Mouse (Mus musculus): ENCODE results near the gene Six5. TPM values are rescaled to one million over a fixed set of nuclear protein-coding genes. Genes with fewer than 3 reads are reported as not detected.
A peak's percentile ranks its signal among the peaks of the same experiment; 100 is the strongest.

The Six5 gene
- polyA plus RNA-seq, 1 experiment from 2014 or later, result 2.2 TPM

GRCm38 (mm10) chr7:19077761-19078160 lies 16.6 kb upstream of the Six5 start:
- Histone ChIP-seq H3K9me3 (no peaks in the 10 kb centered on the region), H3K27me3 (replicated peaks) (no peaks in the 10 kb centered on the region), H3K4me3 (peak overlapping the region; percentile 93), H3K36me3 (replicated peaks) (peaks cover 37% of the 10 kb centered on the region), H3K9ac (0 out of 2 replicates have a peak overlapping the region, but pooled peaks have one; percentile 97), H3K4me2 (peak overlapping the region; percentile 65), H3K27ac (no peak overlapping the region), H3K4me1 (peaks cover 23% of the 10 kb centered on the region)
- WGBS, result 69% methylated on average over 14 of the region's 14 CpGs
- ATAC-seq (replicated peaks), result no peak

GRCm38 (mm10) chr7:19078732-19079131 lies 15.7 kb upstream of the Six5 start:
- Histone ChIP-seq H3K4me3 (no peak overlapping the region), H3K27me3 (replicated peaks) (no peaks in the 10 kb centered on the region), H3K9me3 (no peaks in the 10 kb centered on the region), H3K36me3 (replicated peaks) (peaks cover 41% of the 10 kb centered on the region), H3K27ac (no peak overlapping the region), H3K4me1 (peaks cover 32% of the 10 kb centered on the region), H3K9ac (no peak overlapping the region), H3K4me2 (no peak overlapping the region)
- 89% methylated on average over 3 of the region's 3 CpGs for WGBS
- no peak for ATAC-seq (replicated peaks)

- Histone ChIP-seq H3K9ac (no peak overlapping the region), H3K4me2 (no peak overlapping the region), H3K9me3 (no peaks in the 10 kb centered on the region), H3K27me3 (replicated peaks) (peaks cover 3% of the 10 kb centered on the region; the same call in 1 of the 2 replicates), H3K4me3 (no peak overlapping the region), H3K4me1 (peaks cover 32% of the 10 kb centered on the region), H3K27ac (no peak overlapping the region), H3K36me3 (replicated peaks) (peaks cover 41% of the 10 kb centered on the region)
- 91% methylated on average over 19 of the region's 19 CpGs for WGBS
- no peak for ATAC-seq (replicated peaks)
These were observed 13.9 kb upstream of the Six5 start for GRCm38 (mm10) chr7:19080451-19080950.

- Histone ChIP-seq H3K4me3 (no peak overlapping the region), H3K9ac (no peak overlapping the region), H3K9me3 (no peaks in the 10 kb centered on the region), H3K4me2 (no peak overlapping the region), H3K27me3 (replicated peaks) (peaks cover 3% of the 10 kb centered on the region; the same call in 1 of the 2 replicates), H3K36me3 (replicated peaks) (peaks cover 41% of the 10 kb centered on the region), H3K4me1 (peaks cover 30% of the 10 kb centered on the region), H3K27ac (no peak overlapping the region)
- no peak for ATAC-seq (replicated peaks)
- whole genome bisulfite sequencing, result 87% methylated on average over 4 of the region's 4 CpGs
These were observed 12.2 kb upstream of the Six5 start for GRCm38 (mm10) chr7:19082171-19082570.

- Histone ChIP-seq H3K27ac (no peak overlapping the region), H3K9me3 (no peaks in the 10 kb centered on the region), H3K4me1 (peaks cover 21% of the 10 kb centered on the region; the same call in 1 of the 2 replicates), H3K9ac (no peak overlapping the region), H3K4me3 (no peak overlapping the region), H3K4me2 (no peak overlapping the region), H3K27me3 (replicated peaks) (peaks cover 3% of the 10 kb centered on the region; the same call in 1 of the 2 replicates), H3K36me3 (replicated peaks) (peaks cover 43% of the 10 kb centered on the region)
- no peak for ATAC-seq (replicated peaks)
- 70% methylated on average over 6 of the region's 6 CpGs for WGBS
These were observed 11.3 kb upstream of the Six5 start for GRCm38 (mm10) chr7:19083096-19083495.

GRCm38 (mm10) chr7:19083701-19084100 lies 10.7 kb upstream of the Six5 start, which contains the start of gene Dmpk:
Gene Dmpk, plus strand, starts transcription at chr7:19083849.
- 50% methylated on average over 10 of the region's 10 CpGs for WGBS
- 0 out of 2 replicates have a peak, but pooled peaks have one; percentile 13 for ATAC-seq (replicated peaks)
- Histone ChIP-seq H3K27me3 (replicated peaks) (peaks cover 3% of the 10 kb centered on the region; the same call in 1 of the 2 replicates), H3K36me3 (replicated peaks) (peaks cover 39% of the 10 kb centered on the region), H3K4me1 (peaks cover 19% of the 10 kb centered on the region; the same call in 1 of the 2 replicates), H3K4me3 (no peak within 1 kb of the TSS), H3K9ac (no peak within 1 kb of the TSS), H3K27ac (no peak within 1 kb of the TSS), H3K9me3 (no peaks in the 10 kb centered on the region), H3K4me2 (no peak within 1 kb of the TSS)

GRCm38 (mm10) chr7:19084277-19084771 lies 10.1 kb upstream of the Six5 start:
- Histone ChIP-seq H3K27ac (no peak overlapping the region), H3K4me1 (peaks cover 19% of the 10 kb centered on the region; the same call in 1 of the 2 replicates), H3K4me3 (no peak overlapping the region), H3K27me3 (replicated peaks) (peaks cover 3% of the 10 kb centered on the region; the same call in 1 of the 2 replicates), H3K9ac (no peak overlapping the region), H3K4me2 (no peak overlapping the region), H3K9me3 (no peaks in the 10 kb centered on the region), H3K36me3 (replicated peaks) (peaks cover 33% of the 10 kb centered on the region)
- WGBS, result 82% methylated on average over 6 of the region's 6 CpGs
- ATAC-seq (replicated peaks), result no peak

GRCm38 (mm10) chr7:19084921-19085473 lies 9.4 kb upstream of the Six5 start:
- Histone ChIP-seq H3K27ac (no peak overlapping the region), H3K27me3 (replicated peaks) (peaks cover 3% of the 10 kb centered on the region; the same call in 1 of the 2 replicates), H3K4me2 (no peak overlapping the region), H3K4me3 (no peak overlapping the region), H3K36me3 (replicated peaks) (peaks cover 31% of the 10 kb centered on the region), H3K9me3 (no peaks in the 10 kb centered on the region), H3K4me1 (peaks cover 19% of the 10 kb centered on the region; the same call in 1 of the 2 replicates), H3K9ac (no peak overlapping the region)
- whole genome bisulfite sequencing, result 28% methylated on average over 9 of the region's 9 CpGs
- no peak for ATAC-seq (replicated peaks)

GRCm38 (mm10) chr7:19085495-19085894 lies 8.9 kb upstream of the Six5 start:
- H3K4me1 ChIP-seq, result peaks cover 19% of the 10 kb centered on the region; the same call in 1 of the 2 replicates
- no peak for ATAC-seq (replicated peaks)
- H3K27ac ChIP-seq, result no peak overlapping the region
- no peak overlapping the region for H3K4me3 ChIP-seq
- peaks cover 28% of the 10 kb centered on the region for H3K36me3 ChIP-seq (replicated peaks)
- no peak overlapping the region for H3K9ac ChIP-seq
- 14% methylated on average over 6 of the region's 6 CpGs for WGBS
- no peak overlapping the region for H3K4me2 ChIP-seq
- no peaks in the 10 kb centered on the region for H3K9me3 ChIP-seq
- peaks cover 3% of the 10 kb centered on the region; the same call in 1 of the 2 replicates for H3K27me3 ChIP-seq (replicated peaks)

GRCm38 (mm10) chr7:19086042-19086441 lies 8.4 kb upstream of the Six5 start:
- Histone ChIP-seq H3K9ac (no peak overlapping the region), H3K36me3 (replicated peaks) (peaks cover 23% of the 10 kb centered on the region), H3K9me3 (no peaks in the 10 kb centered on the region), H3K4me1 (peaks cover 19% of the 10 kb centered on the region; the same call in 1 of the 2 replicates), H3K27ac (no peak overlapping the region), H3K27me3 (replicated peaks) (peaks cover 8% of the 10 kb centered on the region; the same call in 1 of the 2 replicates), H3K4me3 (no peak overlapping the region), H3K4me2 (no peak overlapping the region)
- 18% methylated on average over 14 of the region's 14 CpGs for WGBS
- no peak for ATAC-seq (replicated peaks)

GRCm38 (mm10) chr7:19086760-19087159 lies 7.6 kb upstream of the Six5 start:
- Histone ChIP-seq H3K4me3 (no peak overlapping the region), H3K27me3 (replicated peaks) (peaks cover 15% of the 10 kb centered on the region; the same call in 1 of the 2 replicates), H3K36me3 (replicated peaks) (peaks cover 20% of the 10 kb centered on the region), H3K4me1 (peaks cover 19% of the 10 kb centered on the region; the same call in 1 of the 2 replicates), H3K9ac (no peak overlapping the region), H3K27ac (no peak overlapping the region), H3K9me3 (no peaks in the 10 kb centered on the region), H3K4me2 (no peak overlapping the region)
- WGBS, result 62% methylated on average over 18 of the region's 18 CpGs
- no peak for ATAC-seq (replicated peaks)

GRCm38 (mm10) chr7:19088813-19089212 lies 5.6 kb upstream of the Six5 start:
- ATAC-seq (replicated peaks), result no peak
- H3K9me3 ChIP-seq, result no peaks in the 10 kb centered on the region
- no peak overlapping the region for H3K4me2 ChIP-seq
- no peak overlapping the region for H3K27ac ChIP-seq
- H3K36me3 ChIP-seq (replicated peaks), result peaks cover 7% of the 10 kb centered on the region
- 39% methylated on average over 10 of the region's 10 CpGs for WGBS
- no peak overlapping the region for H3K4me3 ChIP-seq
- no peak overlapping the region for H3K9ac ChIP-seq
- peaks cover 29% of the 10 kb centered on the region for H3K4me1 ChIP-seq
- peaks cover 20% of the 10 kb centered on the region; the same call in 1 of the 2 replicates for H3K27me3 ChIP-seq (replicated peaks)
